Mouse (Mus musculus): ENCODE measurements around the gene Nfya.
A peak's percentile ranks its signal among the peaks of the same experiment; 100 is the strongest.

The Nfya gene

DNA sequence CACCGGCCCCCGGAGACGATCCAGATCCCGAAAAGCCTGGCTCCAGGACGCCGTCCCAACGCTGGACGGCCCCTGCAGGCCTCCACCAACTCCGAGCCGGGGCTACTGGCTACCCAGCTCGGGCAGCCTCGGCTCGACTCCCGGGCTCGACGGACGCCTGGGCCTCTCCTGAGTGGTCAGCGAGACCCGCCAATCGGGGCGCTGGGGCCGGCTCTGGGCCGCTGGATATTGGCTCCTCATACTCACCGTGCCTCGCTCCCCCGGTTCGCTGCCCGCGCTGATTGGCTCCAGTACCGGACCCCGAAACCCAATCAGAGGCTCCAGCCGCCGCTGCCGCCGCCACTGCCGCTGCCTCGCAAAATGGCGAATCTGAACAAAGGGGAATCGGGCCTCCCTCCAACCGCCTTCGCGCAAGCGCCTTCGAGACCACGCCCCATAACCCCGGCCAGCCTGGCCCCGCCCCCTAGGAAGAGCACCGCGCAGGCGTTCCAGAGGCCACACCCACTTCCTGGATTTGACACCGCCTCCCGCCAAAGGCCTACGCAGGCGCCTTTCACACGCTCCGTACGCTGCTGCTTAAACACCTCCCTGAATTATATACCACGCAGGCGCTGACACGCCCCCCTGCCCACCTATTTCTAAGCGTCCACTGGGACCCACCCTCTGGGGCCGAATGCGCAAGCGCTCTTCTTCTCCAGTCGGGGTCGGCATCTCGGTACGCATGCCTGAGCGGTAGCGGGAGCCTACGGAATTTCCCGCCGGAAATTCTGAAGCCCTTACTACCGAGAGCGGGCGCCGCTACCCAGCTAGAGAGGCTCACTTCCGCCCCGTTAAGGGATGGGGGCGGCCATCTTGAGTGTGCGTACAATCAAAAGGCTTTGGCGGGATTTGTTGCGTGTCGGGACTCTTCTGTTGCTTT lies at the start of gene Nfya, which contains the start of gene Oard1:
Gene Nfya (minus strand): TSS at position 527 of the 919 bp plus-strand sequence.
Gene Oard1 (plus strand): TSS at position 635 of the 919 bp plus-strand sequence.
- peak; percentile 100 for DNase-seq (ENCODE audit: low spot score in 2 of 2)

GRCm38 (mm10) chr17:48457971-48458653 lies 48.4 kb upstream of the Nfya start:
- DNase-seq (ENCODE audit: low spot score in 2 of 2), result no peak

- DNase-seq (ENCODE audit: low spot score in 2 of 2), result no peak
Observed at GRCm38 (mm10) chr17:48455955-48456354, 46.2 kb upstream of the Nfya start.

GRCm38 (mm10) chr17:48454688-48455087 lies 45.0 kb upstream of the Nfya start, which contains the start of gene Unc5cl:
Gene Unc5cl (plus strand): TSS chr17:48454901.
- no peak for DNase-seq (ENCODE audit: low spot score in 2 of 2)

DNA sequence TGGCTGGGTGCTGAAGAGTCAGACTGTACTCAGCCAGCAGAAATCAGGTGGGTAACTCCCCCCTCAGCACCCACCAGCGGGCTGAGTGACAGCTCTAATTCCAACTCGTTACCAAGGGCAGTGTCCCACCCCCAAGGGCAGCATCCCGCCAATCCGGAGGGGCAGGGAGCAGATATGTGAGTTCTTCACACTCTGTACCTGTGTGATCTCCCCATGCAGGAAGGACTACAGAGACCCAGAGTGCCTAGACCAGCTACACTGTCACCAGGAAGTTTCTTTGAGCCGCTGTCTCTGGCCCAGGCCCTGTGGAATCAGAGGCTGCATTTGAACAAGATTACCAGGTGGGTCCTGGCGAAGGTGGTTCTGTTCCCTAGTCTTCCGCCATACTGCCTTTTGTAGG lies 44.5 kb upstream of the Nfya start:
- DNase-seq (ENCODE audit: low spot score in 2 of 2), result no peak

DNA sequence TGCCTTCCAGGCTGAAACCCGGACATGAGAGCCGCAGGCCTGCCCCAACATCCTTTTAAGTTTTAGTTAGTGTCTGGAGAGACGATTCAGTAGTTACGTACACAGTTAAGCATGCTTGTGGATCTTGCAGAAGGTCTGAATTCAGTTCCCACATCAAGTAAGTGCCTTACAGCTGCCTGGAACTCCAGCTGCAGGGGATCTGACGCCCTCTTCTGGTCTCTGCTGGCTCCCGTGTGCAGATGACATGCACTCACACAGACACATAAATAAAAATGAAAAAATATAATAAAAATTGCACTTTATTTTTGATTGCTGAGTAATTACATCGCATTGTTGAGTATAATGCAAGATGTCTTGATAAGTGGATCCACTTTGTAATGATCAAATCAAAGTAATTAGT lies 43.8 kb upstream of the Nfya start:
- DNase-seq (ENCODE audit: low spot score in 2 of 2), result no peak

DNA sequence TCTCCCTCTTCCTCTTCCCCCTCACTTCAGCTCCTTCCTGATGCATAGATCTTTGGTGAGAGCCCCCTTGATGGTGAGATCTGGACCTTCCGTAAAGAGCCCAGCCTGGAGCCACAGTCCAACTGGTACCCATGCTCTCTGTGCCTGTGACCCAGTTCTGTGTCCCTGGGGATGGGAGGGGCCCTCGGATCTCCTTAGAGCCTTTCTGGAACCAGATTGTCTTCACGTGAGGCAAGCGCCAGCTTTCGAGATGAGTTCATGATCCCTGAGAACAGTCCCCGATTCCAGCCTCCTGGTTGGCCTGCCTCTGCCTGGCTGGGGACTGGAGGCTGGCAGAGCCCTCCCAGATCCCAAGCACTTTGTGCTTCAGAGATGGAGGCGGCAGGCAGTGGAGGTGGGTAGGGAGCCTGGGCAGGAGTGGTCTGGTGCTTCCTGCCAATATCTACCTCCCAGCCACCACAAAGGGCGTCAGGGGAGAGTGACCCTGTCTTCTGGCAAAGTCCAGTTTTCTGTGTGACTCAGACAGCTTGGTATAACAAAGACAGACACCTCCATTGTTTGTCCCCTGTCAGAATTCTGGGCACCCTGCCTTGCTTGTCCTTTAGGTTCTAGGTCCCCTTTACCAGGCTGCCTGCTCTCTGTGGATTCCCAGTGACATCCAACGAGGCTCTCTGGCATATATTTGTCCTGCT lies 42.2 kb upstream of the Nfya start:
- DNase-seq (ENCODE audit: low spot score in 2 of 2), result no peak

- peak; percentile 36 to 52 for DNase-seq (ENCODE audit: low spot score in 2 of 2)
Observed at GRCm38 (mm10) chr17:48451353-48451675, 41.6 kb upstream of the Nfya start, which contains the start of gene Tspo2. Gene Tspo2 (minus strand): TSS chr17:48451522.

DNA sequence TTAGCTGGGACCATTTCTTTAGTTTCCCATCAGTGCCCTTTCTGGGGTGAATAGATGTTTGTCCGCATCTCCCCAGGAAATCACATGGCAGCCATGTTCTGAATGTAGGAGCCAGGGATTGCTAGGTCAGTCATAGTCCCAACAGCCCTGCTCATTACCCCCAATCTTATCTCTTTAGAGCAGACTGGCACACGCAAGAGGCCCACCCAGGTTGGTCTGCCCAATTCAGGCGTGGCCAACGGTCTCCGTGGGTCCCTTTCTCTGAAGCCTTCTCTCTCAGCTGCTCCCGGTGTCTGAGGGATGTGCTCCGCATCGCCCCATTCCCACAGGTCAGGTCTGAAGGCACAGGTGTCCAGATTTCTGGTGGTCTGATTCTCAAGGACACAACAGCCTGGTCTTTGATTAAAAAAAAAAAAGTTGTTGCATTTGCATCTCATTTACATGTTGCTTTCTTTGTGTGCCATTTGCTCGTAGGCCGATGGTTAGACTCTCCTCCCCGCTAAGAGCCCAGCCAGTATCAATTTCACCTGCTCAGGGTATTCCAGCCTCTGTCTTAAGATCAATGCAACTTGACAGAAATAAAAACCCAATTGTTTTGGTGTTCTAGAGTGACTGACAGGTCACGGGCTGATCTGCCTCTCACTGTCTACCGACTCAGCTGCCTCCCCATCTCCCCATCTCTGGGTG lies 41.1 kb upstream of the Nfya start:
- DNase-seq (ENCODE audit: low spot score in 2 of 2), result peak; percentile 61 to 64

- no peak for DNase-seq (ENCODE audit: low spot score in 2 of 2)
Observed at GRCm38 (mm10) chr17:48447675-48448074, 38.0 kb upstream of the Nfya start.

DNA sequence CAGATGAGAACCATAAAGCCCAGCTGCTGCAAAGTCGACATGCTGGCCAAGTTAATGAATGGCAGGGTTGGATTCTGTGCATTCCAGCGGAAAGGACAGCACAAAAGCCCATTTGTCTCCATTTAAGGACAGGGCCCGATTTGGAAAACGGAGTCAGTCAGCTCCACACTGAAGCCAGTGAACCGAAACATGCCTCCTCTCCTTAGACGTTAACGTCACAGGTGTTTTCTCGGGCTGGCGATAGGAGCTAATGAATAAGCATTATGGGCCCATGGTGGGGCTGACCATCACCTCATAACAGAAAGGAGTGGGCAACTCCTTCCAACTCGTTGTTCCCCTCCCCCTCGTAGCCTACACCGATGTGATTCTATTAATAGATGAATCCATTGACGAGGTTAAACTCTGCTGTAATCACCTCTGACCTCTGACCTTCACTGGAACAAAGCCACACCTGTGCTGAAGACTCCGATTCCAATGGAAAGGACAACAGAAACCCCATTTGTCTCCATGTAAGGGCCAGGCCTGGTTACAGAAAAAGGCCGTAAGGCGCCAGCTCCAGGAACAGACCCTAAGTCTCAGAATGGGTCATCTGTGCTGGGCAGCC lies 33.9 kb upstream of the Nfya start:
- no peak for DNase-seq (ENCODE audit: low spot score in 2 of 2)

DNA sequence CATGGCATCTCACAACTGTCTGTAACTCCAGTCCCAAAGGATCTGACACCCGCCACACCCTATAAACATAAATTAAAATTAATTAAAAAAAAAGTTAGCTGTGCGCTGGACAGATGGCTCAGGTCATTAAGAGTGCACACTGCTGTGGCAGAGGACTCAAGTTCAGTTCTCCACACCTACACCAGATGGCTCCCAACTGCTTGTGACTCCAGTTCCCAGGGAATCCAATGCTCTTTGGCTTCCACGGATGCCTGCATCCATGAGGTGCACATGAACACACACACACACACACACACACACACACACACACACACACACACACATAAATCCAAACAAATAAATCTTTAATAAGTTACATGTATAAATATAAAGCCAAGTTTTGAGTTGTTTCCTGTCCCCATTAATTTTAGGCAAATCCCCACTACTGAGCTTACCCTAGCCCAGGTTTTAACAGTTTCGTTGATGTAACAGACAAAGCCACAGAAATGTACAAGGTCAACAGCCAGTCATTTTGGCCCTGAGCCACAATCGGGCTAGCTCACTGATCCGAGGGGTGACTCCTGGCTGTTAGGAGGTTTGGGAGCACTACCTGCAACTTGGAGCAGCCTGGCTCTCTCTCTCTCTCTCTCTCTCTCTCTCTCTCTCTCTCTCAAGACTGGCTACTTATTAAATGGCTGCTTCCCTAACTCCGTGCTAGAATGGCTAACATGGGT lies 33.2 kb upstream of the Nfya start:
- no peak for DNase-seq (ENCODE audit: low spot score in 2 of 2)

DNA sequence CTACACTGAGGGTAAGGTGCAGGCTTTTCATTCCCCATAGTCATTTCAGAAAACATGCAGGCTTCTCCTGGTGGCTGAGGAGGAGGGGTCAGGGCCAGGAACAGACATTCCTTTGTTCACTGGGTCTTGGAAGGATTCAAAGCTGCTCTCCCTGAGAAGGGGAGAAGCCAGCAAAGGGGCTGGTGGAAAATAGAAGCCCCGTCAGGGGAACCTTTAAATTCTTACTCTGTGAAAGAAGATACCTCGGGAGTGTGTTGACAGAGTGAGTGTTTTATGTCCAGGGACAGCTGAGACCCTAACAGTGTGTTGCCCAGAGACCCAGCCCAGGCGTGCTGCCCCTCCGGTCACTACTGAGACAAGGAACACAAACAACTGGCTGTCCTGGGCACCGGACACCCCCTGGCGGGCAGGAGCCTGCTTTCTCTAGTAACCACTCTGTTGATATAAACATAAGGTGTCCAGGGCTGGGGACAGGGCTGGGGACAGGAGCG lies 27.8 kb upstream of the Nfya start:
- DNase-seq (ENCODE audit: low spot score in 2 of 2), result no peak

DNA sequence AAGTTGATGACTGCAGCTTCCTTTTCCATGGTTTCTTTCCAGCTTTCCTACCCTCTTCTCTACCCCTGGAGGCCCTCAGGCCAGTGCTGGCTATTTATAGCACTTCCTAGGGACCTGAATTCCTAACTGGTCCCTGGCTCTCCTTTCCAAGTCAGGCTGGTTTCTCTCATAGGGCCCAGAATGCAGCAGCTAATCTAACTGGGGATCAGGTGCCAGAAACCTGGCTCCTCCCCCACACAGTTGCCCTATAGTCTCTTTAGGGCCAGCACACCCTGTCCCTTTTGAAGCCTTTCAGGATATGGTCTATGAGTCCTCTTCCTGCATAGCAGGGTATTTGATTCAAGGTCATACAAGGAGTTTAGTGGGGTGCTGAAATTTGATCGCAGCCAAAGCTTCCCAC lies 26.8 kb upstream of the Nfya start:
- DNase-seq (ENCODE audit: low spot score in 2 of 2), result no peak

DNA sequence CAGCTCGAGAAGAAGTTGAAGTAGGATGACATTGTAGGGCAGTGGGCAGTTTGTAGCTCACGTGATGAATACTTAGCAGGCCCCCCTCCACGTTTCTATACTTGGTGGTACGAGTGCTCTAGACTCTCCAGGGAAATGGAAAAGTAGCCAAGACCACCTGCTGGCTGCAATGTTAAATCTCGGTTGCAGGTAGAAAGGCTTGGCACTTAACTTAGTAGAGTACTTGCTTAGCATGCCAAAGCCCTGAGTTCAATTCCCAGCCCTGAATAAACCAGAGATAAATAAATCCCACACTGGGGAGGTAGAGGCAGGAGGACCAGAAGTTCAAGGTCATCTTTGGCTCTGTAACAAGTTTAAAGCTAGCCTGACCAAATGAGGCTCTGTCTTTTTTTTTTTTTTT lies 24.8 kb upstream of the Nfya start:
- DNase-seq (ENCODE audit: low spot score in 2 of 2), result no peak

DNA sequence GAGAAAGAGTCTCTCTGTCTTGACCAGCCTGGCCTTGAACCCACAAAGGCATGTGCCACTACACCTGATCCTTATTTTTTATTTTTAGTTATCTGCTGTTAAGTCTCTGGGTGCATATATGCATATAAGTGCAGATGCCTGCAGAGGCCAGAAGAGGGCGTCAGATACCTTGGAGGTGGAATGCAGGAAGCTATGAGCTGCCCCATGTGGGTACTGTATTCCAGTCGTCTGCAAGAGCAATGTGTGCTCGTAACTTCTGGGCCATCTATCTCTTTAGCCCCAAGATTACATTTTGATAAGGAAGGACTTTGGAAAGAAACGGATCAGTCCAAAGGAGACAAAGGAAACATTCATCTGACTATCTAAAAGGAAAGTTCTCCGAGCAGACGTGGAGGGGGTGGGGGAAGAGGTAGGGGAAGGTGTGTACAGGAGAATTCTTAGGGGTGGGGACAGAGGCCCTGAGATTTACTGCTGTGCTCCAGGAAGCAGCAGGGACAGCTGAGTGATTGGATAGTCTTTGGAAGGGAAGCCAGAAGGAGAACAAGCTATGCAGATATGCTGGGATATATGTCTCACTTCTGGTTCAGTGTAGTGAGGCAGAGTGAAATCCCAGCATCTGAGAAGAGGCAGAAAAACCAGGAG lies 24.1 kb upstream of the Nfya start:
- no peak for DNase-seq (ENCODE audit: low spot score in 2 of 2)

DNA sequence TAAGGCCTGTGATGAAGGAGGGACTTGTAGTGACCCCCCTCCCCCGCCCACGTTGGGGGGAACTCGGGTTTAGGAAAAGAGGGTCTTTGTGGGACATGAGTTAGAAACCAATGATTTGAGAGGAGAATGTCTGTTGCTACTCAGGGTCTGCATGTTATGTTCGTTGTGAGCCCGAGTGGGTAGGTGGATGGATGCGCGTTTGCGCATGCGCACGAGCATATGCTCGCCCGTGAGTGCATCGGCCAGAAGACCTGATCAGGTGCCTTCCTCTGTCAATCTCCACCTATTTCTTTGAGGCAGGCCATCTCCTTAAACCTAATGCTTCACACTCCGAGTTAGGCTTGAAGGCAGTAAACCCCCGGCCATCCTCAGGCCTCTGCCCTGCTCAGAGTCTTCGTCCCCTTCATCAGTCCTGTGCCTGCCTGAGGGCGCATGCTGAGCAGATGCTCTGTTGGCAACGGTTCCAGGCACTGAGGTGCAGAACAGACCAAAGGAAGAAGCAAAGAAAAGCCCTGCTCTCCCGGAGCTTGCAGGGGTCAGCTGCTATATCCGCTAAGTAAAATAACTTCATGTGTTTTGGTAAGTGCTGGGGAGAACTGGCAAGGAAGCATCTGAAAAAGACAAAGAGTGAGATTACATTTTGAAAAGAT lies 23.4 kb upstream of the Nfya start:
- no peak for DNase-seq (ENCODE audit: low spot score in 2 of 2)

DNA sequence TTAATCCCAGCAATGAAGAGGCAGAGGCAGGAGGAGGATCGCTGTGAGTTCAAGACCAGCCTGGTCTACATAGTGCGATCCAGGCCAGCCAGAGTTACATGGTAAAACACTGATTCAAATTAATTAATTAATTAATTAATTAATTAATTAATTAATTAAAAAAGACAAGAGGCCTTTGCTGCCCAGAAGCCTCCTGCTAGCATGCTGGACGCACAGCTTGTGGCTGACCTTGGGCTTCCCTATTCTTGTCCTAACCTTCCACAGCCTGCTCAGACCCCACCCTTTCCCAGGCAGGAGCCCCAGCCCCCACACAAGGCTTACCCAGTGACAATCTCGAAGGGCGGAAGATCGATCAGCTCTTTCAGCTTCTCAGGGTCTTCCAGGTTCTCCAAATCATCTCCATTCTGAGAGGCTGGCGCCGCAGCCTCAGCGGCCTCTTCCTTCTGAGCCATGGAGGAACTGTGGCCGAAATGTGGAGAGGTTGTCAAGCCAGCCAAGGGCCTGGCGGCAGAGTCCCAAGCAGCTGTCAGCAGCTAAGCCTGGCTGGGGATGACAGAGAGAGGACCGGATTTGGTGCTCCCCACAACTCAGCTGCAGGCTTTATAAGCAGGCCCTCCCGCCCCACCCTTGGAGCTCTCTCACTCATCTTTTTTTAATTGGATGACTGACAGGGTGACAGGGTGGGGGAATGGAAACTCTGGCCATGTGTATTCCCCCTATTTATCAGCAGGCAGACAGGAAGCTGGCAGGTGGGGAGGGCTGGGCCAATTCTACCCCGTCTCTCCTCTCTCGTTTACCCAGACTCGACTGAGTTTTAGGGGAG lies 22.7 kb upstream of the Nfya start, which contains the start of gene Apobec2:
Gene Apobec2 (minus strand): TSS at position 773 of the 823 bp plus-strand sequence.
- no peak for DNase-seq (ENCODE audit: low spot score in 2 of 2)

Data from spleen, postnatal 14 days (tissue).